Mouse (Mus musculus): Measurements from ENCODE around the gene Dscaml1. TPM values are rescaled to one million over a fixed set of nuclear protein-coding genes. Genes with fewer than 3 reads are reported as not detected.

Gene Dscaml1
- total RNA-seq, 1 experiment, result 1.3 TPM

- H3K36me3 ChIP-seq (ENCODE audit: control insufficient read depth, insufficient read depth, low read length, poor library complexity, severe bottlenecking), result peaks cover 26% of the 10 kb centered on the region; the same call in 1 of the 2 replicates
- H3K9ac ChIP-seq (ENCODE audit: insufficient read depth, low read depth, low read length, poor library complexity, severe bottlenecking), result no peak overlapping the region
- no peaks in the 10 kb centered on the region for H3K9me3 ChIP-seq (ENCODE audit: control insufficient read depth, insufficient read depth, low read depth, low read length)
- TF ChIP-seq ZNF384 (IDR thresholded peaks at IDR 0.05; ENCODE audit: low read depth, low read length), result no peak
- no peak for TF ChIP-seq MAFK (IDR thresholded peaks at IDR 0.05; ENCODE audit: insufficient read depth, low read depth, low read length)
- no peak overlapping the region; the same call in 1 of the 2 replicates for H3K27ac ChIP-seq (ENCODE audit: insufficient read depth, low read depth, low read length, poor library complexity, severe bottlenecking)
- in situ Hi-C loops (cut with MboI; ENCODE audit: low sequenced_read_pairs in 2 of 2, unreplicated experiment in 2 of 2), result loop anchor here (5.0 to 10.0 kb wide), 2 partner anchors 42 to 85 kb away; no protein-coding TSS in a partner anchor
- no peak overlapping the region for H3K4me3 ChIP-seq (ENCODE audit: insufficient read depth in 1 of 2, low read depth in 1 of 2, low read length in 2 of 2, poor library complexity in 1 of 2, severe bottlenecking in 1 of 2)
- no peak for DNase-seq (ENCODE audit: low read depth, low spot score)
- peaks cover 0 to 6% of the 10 kb centered on the region in 2 experiments; a peak in 1 of 4 replicates for H3K4me1 ChIP-seq (ENCODE audit: control insufficient read depth in 2 of 2, insufficient read depth in 2 of 2, low read length in 2 of 2, poor library complexity in 1 of 2)
These were observed 36.8 kb upstream of the Dscaml1 start for GRCm38 (mm10) chr9:45389596-45389995.

DNA sequence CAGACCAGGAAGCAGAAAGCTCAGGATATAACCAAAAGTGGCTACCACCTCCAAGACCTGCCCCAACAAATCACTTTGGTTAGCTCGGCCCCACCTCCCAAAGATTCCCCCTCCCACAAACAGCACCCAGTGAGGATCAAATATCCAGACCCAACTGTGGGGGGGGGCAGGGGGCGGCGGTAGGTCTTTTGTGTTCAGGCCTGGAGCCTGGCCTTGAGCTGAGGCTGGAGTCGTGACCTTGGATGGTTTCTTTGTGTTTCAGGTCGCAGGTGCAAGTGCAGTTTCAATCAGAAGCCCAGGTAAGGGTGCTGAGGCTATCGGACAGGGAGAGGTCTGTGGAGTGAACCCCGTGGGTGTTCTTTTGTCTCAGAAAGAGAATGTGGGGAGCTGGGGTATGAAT, 35.1 kb upstream of the Dscaml1 start:
- in situ Hi-C loops (cut with MboI; ENCODE audit: low sequenced_read_pairs in 2 of 2, unreplicated experiment in 2 of 2), result no loop called here
- Histone ChIP-seq H3K9ac (ENCODE audit: insufficient read depth, low read depth, low read length, poor library complexity, severe bottlenecking) (no peak overlapping the region), H3K9me3 (ENCODE audit: control insufficient read depth, insufficient read depth, low read depth, low read length) (no peaks in the 10 kb centered on the region), H3K27ac (ENCODE audit: insufficient read depth, low read depth, low read length, poor library complexity, severe bottlenecking) (no peak overlapping the region), H3K4me3 (ENCODE audit: insufficient read depth in 1 of 2, low read depth in 1 of 2, low read length in 2 of 2, poor library complexity in 1 of 2, severe bottlenecking in 1 of 2) (no peak overlapping the region), H3K4me1 (ENCODE audit: control insufficient read depth in 2 of 2, insufficient read depth in 2 of 2, low read length in 2 of 2, poor library complexity in 1 of 2) (peaks cover 0 to 6% of the 10 kb centered on the region in 2 experiments; a peak in 2 of 4 replicates), H3K36me3 (ENCODE audit: control insufficient read depth, insufficient read depth, low read length, poor library complexity, severe bottlenecking) (peaks cover 37% of the 10 kb centered on the region; the same call in 1 of the 2 replicates)
- no peak for DNase-seq (ENCODE audit: low read depth, low spot score)
- TF ChIP-seq ZC3H11A (IDR thresholded peaks at IDR 0.05; ENCODE audit: borderline replicate concordance, low read depth, low read length) (no peak), ZNF384 (IDR thresholded peaks at IDR 0.05; ENCODE audit: low read depth, low read length) (no peak), HCFC1 (IDR thresholded peaks at IDR 0.05; ENCODE audit: borderline replicate concordance, insufficient read depth, low read length) (no peak), MAFK (IDR thresholded peaks at IDR 0.05; ENCODE audit: insufficient read depth, low read depth, low read length) (no peak), CHD2 (IDR thresholded peaks at IDR 0.05; ENCODE audit: low read depth, low read length) (no peak)

- no peak overlapping the region for H3K4me3 ChIP-seq (ENCODE audit: insufficient read depth in 1 of 2, low read depth in 1 of 2, low read length in 2 of 2, poor library complexity in 1 of 2, severe bottlenecking in 1 of 2)
- TF ChIP-seq MAFK (IDR thresholded peaks at IDR 0.05; ENCODE audit: insufficient read depth, low read depth, low read length) (no peak), ZNF384 (IDR thresholded peaks at IDR 0.05; ENCODE audit: low read depth, low read length) (no peak), HCFC1 (IDR thresholded peaks at IDR 0.05; ENCODE audit: borderline replicate concordance, insufficient read depth, low read length) (no peak)
- H3K27ac ChIP-seq (ENCODE audit: insufficient read depth, low read depth, low read length, poor library complexity, severe bottlenecking), result no peak overlapping the region
- H3K9me3 ChIP-seq (ENCODE audit: control insufficient read depth, insufficient read depth, low read depth, low read length), result no peaks in the 10 kb centered on the region
- peaks cover 5 to 9% of the 10 kb centered on the region in 2 experiments; a peak in 2 of 4 replicates for H3K4me1 ChIP-seq (ENCODE audit: control insufficient read depth in 2 of 2, insufficient read depth in 2 of 2, low read length in 2 of 2, poor library complexity in 1 of 2)
- H3K9ac ChIP-seq (ENCODE audit: insufficient read depth, low read depth, low read length, poor library complexity, severe bottlenecking), result no peak overlapping the region
- peaks cover 35% of the 10 kb centered on the region; the same call in 1 of the 2 replicates for H3K36me3 ChIP-seq (ENCODE audit: control insufficient read depth, insufficient read depth, low read length, poor library complexity, severe bottlenecking)
- in situ Hi-C loops (cut with MboI; ENCODE audit: low sequenced_read_pairs in 2 of 2, unreplicated experiment in 2 of 2), result no loop called here
- DNase-seq (ENCODE audit: low read depth, low spot score), result no peak
These were observed 31.2 kb upstream of the Dscaml1 start for GRCm38 (mm10) chr9:45395218-45395617.

- DNase-seq (ENCODE audit: low read depth, low spot score), result no peak
- in situ Hi-C loops (cut with MboI; ENCODE audit: low sequenced_read_pairs in 2 of 2, unreplicated experiment in 2 of 2), result no loop called here
- TF ChIP-seq CHD2 (IDR thresholded peaks at IDR 0.05; ENCODE audit: low read depth, low read length) (no peak), ZNF384 (IDR thresholded peaks at IDR 0.05; ENCODE audit: low read depth, low read length) (no peak), MAFK (IDR thresholded peaks at IDR 0.05; ENCODE audit: insufficient read depth, low read depth, low read length) (no peak), ZC3H11A (IDR thresholded peaks at IDR 0.05; ENCODE audit: borderline replicate concordance, low read depth, low read length) (no peak), HCFC1 (IDR thresholded peaks at IDR 0.05; ENCODE audit: borderline replicate concordance, insufficient read depth, low read length) (no peak)
These were observed 30.6 kb upstream of the Dscaml1 start for GRCm38 (mm10) chr9:45395796-45396195.

DNA sequence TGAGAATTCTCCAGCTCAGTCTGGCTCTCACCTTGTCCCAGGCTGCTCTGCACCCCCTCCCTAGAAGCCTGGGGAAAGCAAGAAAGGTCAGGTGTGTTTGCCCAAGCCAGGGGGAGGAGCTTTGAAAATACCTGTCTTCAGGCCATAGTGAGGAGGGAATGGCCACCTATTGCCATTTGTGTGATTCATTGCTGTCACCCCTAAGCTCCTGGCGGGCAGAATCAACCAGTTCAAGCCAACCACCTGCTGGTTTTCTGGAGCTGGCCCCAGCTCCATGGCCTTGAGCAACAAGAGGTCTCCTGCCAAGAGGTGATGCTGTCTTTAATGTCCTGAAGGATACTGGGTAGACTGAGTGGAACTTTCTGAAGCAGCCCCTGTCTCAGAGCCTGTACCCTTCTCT, 28.1 kb upstream of the Dscaml1 start:
- in situ Hi-C loops (cut with MboI; ENCODE audit: low sequenced_read_pairs in 2 of 2, unreplicated experiment in 2 of 2), result no loop called here
- TF ChIP-seq MAFK (IDR thresholded peaks at IDR 0.05; ENCODE audit: insufficient read depth, low read depth, low read length) (no peak), ZNF384 (IDR thresholded peaks at IDR 0.05; ENCODE audit: low read depth, low read length) (no peak), CHD2 (IDR thresholded peaks at IDR 0.05; ENCODE audit: low read depth, low read length) (no peak), ZC3H11A (IDR thresholded peaks at IDR 0.05; ENCODE audit: borderline replicate concordance, low read depth, low read length) (no peak), HCFC1 (IDR thresholded peaks at IDR 0.05; ENCODE audit: borderline replicate concordance, insufficient read depth, low read length) (no peak)
- Histone ChIP-seq H3K4me3 (ENCODE audit: insufficient read depth in 1 of 2, low read depth in 1 of 2, low read length in 2 of 2, poor library complexity in 1 of 2, severe bottlenecking in 1 of 2) (no peak overlapping the region), H3K36me3 (ENCODE audit: control insufficient read depth, insufficient read depth, low read length, poor library complexity, severe bottlenecking) (peaks cover 21% of the 10 kb centered on the region; the same call in 1 of the 2 replicates), H3K27ac (ENCODE audit: insufficient read depth, low read depth, low read length, poor library complexity, severe bottlenecking) (peak overlapping the region; percentile 26; the same call in 1 of the 2 replicates), H3K9ac (ENCODE audit: insufficient read depth, low read depth, low read length, poor library complexity, severe bottlenecking) (no peak overlapping the region), H3K9me3 (ENCODE audit: control insufficient read depth, insufficient read depth, low read depth, low read length) (no peaks in the 10 kb centered on the region), H3K4me1 (ENCODE audit: control insufficient read depth in 2 of 2, insufficient read depth in 2 of 2, low read length in 2 of 2, poor library complexity in 1 of 2) (peaks cover 5% of the 10 kb centered on the region in 2 experiments; a peak in 2 of 4 replicates)
- DNase-seq (ENCODE audit: low read depth, low spot score), result no peak

More at GRCm38 (mm10) chr9:45395796-45396195, 30.6 kb upstream of the Dscaml1 start:
- H3K27ac ChIP-seq (ENCODE audit: insufficient read depth, low read depth, low read length, poor library complexity, severe bottlenecking), result no peak overlapping the region; the same call in 1 of the 2 replicates
- no peak overlapping the region for H3K4me3 ChIP-seq (ENCODE audit: insufficient read depth in 1 of 2, low read depth in 1 of 2, low read length in 2 of 2, poor library complexity in 1 of 2, severe bottlenecking in 1 of 2)
- H3K9me3 ChIP-seq (ENCODE audit: control insufficient read depth, insufficient read depth, low read depth, low read length), result no peaks in the 10 kb centered on the region
- no peak overlapping the region for H3K9ac ChIP-seq (ENCODE audit: insufficient read depth, low read depth, low read length, poor library complexity, severe bottlenecking)
- H3K36me3 ChIP-seq (ENCODE audit: control insufficient read depth, insufficient read depth, low read length, poor library complexity, severe bottlenecking), result peaks cover 35% of the 10 kb centered on the region; the same call in 1 of the 2 replicates
- H3K4me1 ChIP-seq (ENCODE audit: control insufficient read depth in 2 of 2, insufficient read depth in 2 of 2, low read length in 2 of 2, poor library complexity in 1 of 2), result peaks cover 5 to 6% of the 10 kb centered on the region in 2 experiments; a peak in 2 of 4 replicates

Measured in ES-E14 (cell line).